Mouse (Mus musculus) kidney, postnatal 0 days (tissue): ENCODE data around the gene Selenof. TPM values are rescaled to one million over a fixed set of nuclear protein-coding genes. Genes with fewer than 3 reads are reported as not detected.

Experiments
- ATAC-seq: fragments of 200-750 bp; cut with Nextera tagmentation; replicated peaks from 2 replicates; pipeline ENCODE4 v1.8.0; 2017; ENCODE audit warnings: low read depth, moderate number of reproducible peaks, moderate TSS enrichment, moderate library complexity; ENCODE audit not compliant: low FRiP score
- DNase-seq: peaks from one replicate; pipeline ENCODE4 v3.0.0-alpha.2; 2016; ENCODE audit warnings: low spot score
- H3K27ac ChIP-seq: fragments of 300-500 bp; sonication (generic); 2 replicates; pipeline ENCODE4 v1.5.1; 2014; ENCODE audit warnings: mild to moderate bottlenecking
- H3K27me3 ChIP-seq: fragments of 300-500 bp; sonication (generic); 2 replicates; pipeline ENCODE4 v1.6.1; 2014; ENCODE audit warnings: low read length, mixed read lengths; ENCODE audit not compliant: insufficient read depth
- H3K36me3 ChIP-seq: fragments of 300-500 bp; sonication (generic); 2 replicates; pipeline ENCODE4 v1.6.1; 2014; ENCODE audit warnings: low read length, mixed read lengths; ENCODE audit not compliant: insufficient read depth
- H3K4me1 ChIP-seq: fragments of 300-500 bp; sonication (generic); replicated peaks from 2 replicates; pipeline ENCODE4 v1.6.1; 2014; ENCODE audit warnings: antibody characterized with exemption, low read length, mixed read lengths; ENCODE audit not compliant: insufficient read depth
- H3K4me2 ChIP-seq: fragments of 300-500 bp; sonication (generic); 2 replicates; pipeline ENCODE4 v1.6.1; 2014; ENCODE audit warnings: mild to moderate bottlenecking, low read length, moderate library complexity, mixed read lengths
- H3K4me3 ChIP-seq: fragments of 300-500 bp; sonication (generic); replicated peaks from 2 replicates; pipeline ENCODE4 v1.5.1; 2014; ENCODE audit warnings: low read depth, low read length
- H3K9ac ChIP-seq: fragments of 300-500 bp; sonication (generic); 2 replicates; pipeline ENCODE4 v1.6.1; 2014; ENCODE audit warnings: low read depth, low read length
- H3K9me3 ChIP-seq: fragments of 300-500 bp; sonication (generic); replicated peaks from 2 replicates; pipeline ENCODE4 v1.6.1; 2016; ENCODE audit warnings: low read length, inconsistent platforms, mixed read lengths
- CTCF ChIP-seq: IDR thresholded peaks from 2 replicates; pipeline ENCODE4 v1.5.1; 2016; ENCODE audit warnings: antibody characterized with exemption, low read depth, mild to moderate bottlenecking, moderate library complexity
- WGBS: fragments of 180-500 bp; shearing (Covaris S2); extraction: QIAGEN DNeasy Blood & Tissue Kit; methylation state at CpG from one replicate; pipeline ENCODE4 v1.1.7; 2014; 5-methylcytosine and 5-hydroxymethylcytosine counted together
- polyA plus RNA-seq: library from polyadenylated mRNA; unstranded; fragments of >200 nt; fragmentation: Nextera tagmentation; extraction: Ambion mirVana; gene quantifications from 2 replicates; pipeline ENCODE4 v1.2.1, GENCODE M21; 2015

The Selenof gene
- polyA plus RNA-seq = 840 and 861 TPM in 2 replicates

- Histone ChIP-seq H3K27ac (peak within 1 kb of the TSS; percentile 94), H3K4me3 (peak within 1 kb of the TSS; percentile 93), H3K9me3 (no peaks in the 10 kb centered on the region), H3K4me2 (peak within 1 kb of the TSS; percentile 76), H3K9ac (peak within 1 kb of the TSS; percentile 91), H3K36me3 (no peaks in the 10 kb centered on the region), H3K27me3 (no peaks in the 10 kb centered on the region), H3K4me1 (peaks cover 13% of the 10 kb centered on the region; the same call in 1 of the 2 replicates)
- DNase-seq (peak; percentile 100), ATAC-seq (peak; percentile 99)
- under 1% methylated on average over 67 of the region's 69 CpGs for WGBS
- TF ChIP-seq CTCF = no peak; the same call in 1 of the 2 replicates
Measured at GRCm38 (mm10) chr3:144570047-144570815, at the start of gene Selenof, which contains the start of gene Hs2st1. Selenof (plus strand) TSS chr3:144570304. Hs2st1 (minus strand) TSS chr3:144570181.

GRCm38 (mm10) chr3:144527918-144528317 is 42.2 kb upstream of the Selenof start:
- DNase-seq (no peak), ATAC-seq (no peak)
- no peak overlapping the region for H3K27ac ChIP-seq
- no peaks in the 10 kb centered on the region for H3K27me3 ChIP-seq
- H3K4me2 ChIP-seq = no peak overlapping the region
- WGBS = 96% methylated on average over 7 of the region's 7 CpGs
- H3K4me3 ChIP-seq = no peak overlapping the region
- no peak overlapping the region for H3K9ac ChIP-seq
- no peaks in the 10 kb centered on the region for H3K4me1 ChIP-seq
- no peak for TF ChIP-seq CTCF
- no peaks in the 10 kb centered on the region for H3K36me3 ChIP-seq
- no peaks in the 10 kb centered on the region for H3K9me3 ChIP-seq

GRCm38 (mm10) chr3:144531023-144531422 is 39.1 kb upstream of the Selenof start:
- ATAC-seq = no peak
- Histone ChIP-seq H3K4me3 (no peak overlapping the region), H3K4me2 (no peak overlapping the region), H3K36me3 (no peaks in the 10 kb centered on the region), H3K27me3 (no peaks in the 10 kb centered on the region), H3K27ac (no peak overlapping the region), H3K9ac (no peak overlapping the region), H3K9me3 (no peaks in the 10 kb centered on the region), H3K4me1 (no peaks in the 10 kb centered on the region)
- 37% methylated on average over 5 of the region's 5 CpGs for WGBS
- TF ChIP-seq CTCF = peak; percentile 64
- DNase-seq = peak; percentile 80

GRCm38 (mm10) chr3:144535056-144535455 is 35.0 kb upstream of the Selenof start:
- Histone ChIP-seq H3K4me3 (no peak overlapping the region), H3K27me3 (no peaks in the 10 kb centered on the region), H3K9me3 (no peaks in the 10 kb centered on the region), H3K9ac (no peak overlapping the region), H3K4me2 (no peak overlapping the region), H3K4me1 (no peaks in the 10 kb centered on the region), H3K36me3 (no peaks in the 10 kb centered on the region), H3K27ac (no peak overlapping the region)
- DNase-seq (no peak), ATAC-seq (no peak)
- no peak for TF ChIP-seq CTCF
- 87% methylated on average over 4 of the region's 4 CpGs for WGBS

- Histone ChIP-seq H3K9me3 (no peaks in the 10 kb centered on the region), H3K9ac (no peak overlapping the region), H3K36me3 (no peaks in the 10 kb centered on the region), H3K27ac (no peak overlapping the region), H3K4me1 (no peaks in the 10 kb centered on the region), H3K27me3 (no peaks in the 10 kb centered on the region), H3K4me2 (no peak overlapping the region), H3K4me3 (no peak overlapping the region)
- ATAC-seq (no peak), DNase-seq (no peak)
- no peak for TF ChIP-seq CTCF
- 77% methylated on average over 7 of the region's 7 CpGs for WGBS
Measured at GRCm38 (mm10) chr3:144537078-144537855, 32.8 kb upstream of the Selenof start.

GRCm38 (mm10) chr3:144539051-144539450 is 31.1 kb upstream of the Selenof start:
- Histone ChIP-seq H3K27ac (no peak overlapping the region), H3K9me3 (no peaks in the 10 kb centered on the region), H3K36me3 (no peaks in the 10 kb centered on the region), H3K4me2 (no peak overlapping the region), H3K4me3 (no peak overlapping the region), H3K27me3 (no peaks in the 10 kb centered on the region), H3K4me1 (no peaks in the 10 kb centered on the region), H3K9ac (no peak overlapping the region)
- WGBS = 67% methylated on average over 3 of the region's 3 CpGs
- no peak for TF ChIP-seq CTCF
- DNase-seq (no peak), ATAC-seq (no peak)
